Mouse (Mus musculus): ENCODE measurements around the gene Sirt1. TPM values are rescaled to one million over a fixed set of nuclear protein-coding genes. Genes with fewer than 3 reads are reported as not detected.

The Sirt1 gene
- total and polyA plus RNA-seq, 3 experiments: 11.5 to 24.7 (median 17.4) TPM

DNA sequence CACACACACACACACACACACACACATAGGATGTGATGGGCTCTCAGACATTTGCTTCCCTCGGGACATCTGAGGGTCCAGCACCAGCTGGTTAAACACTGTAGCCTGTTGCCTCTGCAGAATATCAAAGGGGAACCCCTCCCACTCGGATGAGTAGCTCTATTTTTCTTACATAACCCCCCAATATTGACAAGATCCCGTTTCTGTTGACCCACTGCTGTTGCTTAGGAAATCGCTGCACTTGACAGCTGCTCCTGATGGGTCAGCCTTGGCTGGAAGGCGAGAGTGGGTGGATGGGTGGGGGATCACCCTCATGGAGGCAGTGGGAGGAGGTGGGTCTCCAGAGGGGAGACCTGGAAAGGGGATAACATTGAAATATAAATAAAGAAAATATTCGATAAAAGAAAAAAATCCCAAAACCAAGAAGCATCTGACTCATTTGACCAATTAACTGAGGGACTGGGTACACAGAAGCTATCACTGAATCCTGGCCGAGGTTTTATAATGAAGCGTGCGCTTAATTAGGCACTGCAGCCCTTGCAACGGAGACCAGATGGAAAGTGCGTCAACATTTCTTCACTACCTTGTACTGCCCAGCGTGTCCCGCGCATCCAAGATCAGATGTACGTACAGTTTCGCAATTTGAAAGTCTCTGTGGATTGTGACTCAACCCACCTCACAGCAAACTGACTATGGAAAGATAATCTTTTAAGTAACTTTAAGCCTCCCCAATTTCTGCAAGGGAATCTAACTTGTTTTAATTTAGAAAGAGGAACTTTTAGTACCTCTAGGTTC, 28.9 kb upstream of the Sirt1 start:
- in situ Hi-C loops (cut with MboI; ENCODE audit: low pct_ligation_motif_present, low pct_unique_long_range_greater_than_20kb, low sequenced_read_pairs): no loop called here
- Histone ChIP-seq H3K9me3 (replicated peaks; ENCODE audit: low read length) (no peaks in the 10 kb centered on the region), H3K27me3 (replicated peaks) (no peaks in the 10 kb centered on the region), H3K36me3 (replicated peaks in 1 of 2; ENCODE audit: control insufficient read depth in 1 of 2, insufficient read depth in 1 of 2, low read length in 1 of 2) (no peaks in the 10 kb centered on the region), H3K27ac (ENCODE audit: insufficient read depth, low read depth) (no peak overlapping the region), H3K4me1 (ENCODE audit: control insufficient read depth in 1 of 2, insufficient read depth in 2 of 2) (peaks cover 0 to 2% of the 10 kb centered on the region in 2 experiments; a peak in 1 of 4 replicates), H3K9ac (ENCODE audit: insufficient read depth, low read depth) (no peak overlapping the region), H3K79me2 (replicated peaks; ENCODE audit: control insufficient read depth, extremely low read depth, insufficient read depth, poor library complexity, severe bottlenecking) (no peaks in the 10 kb centered on the region), H3K4me2 (ENCODE audit: insufficient read depth, low read depth, poor library complexity, severe bottlenecking) (no peak overlapping the region), H3K4me3 (replicated peaks in 1 of 3; ENCODE audit: low read depth in 2 of 3, low read length in 2 of 3, poor library complexity in 1 of 3) (no peak overlapping the region)
- dilution Hi-C loops (cut with MboI; ENCODE audit: extremely low pct_ligation_motif_present, extremely low pct_unique_long_range_greater_than_20kb, low sequenced_read_pairs): no loop called here
- TF ChIP-seq CTCF (conservative IDR thresholded peaks at IDR 0.05 in 1 of 2, IDR thresholded peaks at IDR 0.05 in 1 of 2; ENCODE audit: low read depth in 2 of 2, low read length in 2 of 2): no peak
- no peak for TF ChIP-seq NELFE (IDR thresholded peaks at IDR 0.05; ENCODE audit: low read depth, low read length)
- no peak for TF ChIP-seq USF1 (IDR thresholded peaks at IDR 0.05; ENCODE audit: low read depth, low read length)
- TF ChIP-seq CHD1 (IDR thresholded peaks at IDR 0.05; ENCODE audit: low read depth, low read length): no peak
- TF ChIP-seq ZMIZ1 (IDR thresholded peaks at IDR 0.05; ENCODE audit: low read depth, low read length): no peak
- no peak for TF ChIP-seq HCFC1 (IDR thresholded peaks at IDR 0.05; ENCODE audit: low read depth, low read length)
- TF ChIP-seq ELF1 (IDR thresholded peaks at IDR 0.05; ENCODE audit: low read depth, low read length): no peak
- TF ChIP-seq RCOR1 (conservative IDR thresholded peaks at IDR 0.05; ENCODE audit: low read depth, low read length): no peak
- TF ChIP-seq MAZ (IDR thresholded peaks at IDR 0.05; ENCODE audit: low read depth, low read length): no peak
- no peak for TF ChIP-seq JUND (conservative IDR thresholded peaks at IDR 0.05; ENCODE audit: low read depth, low read length)
- no peak for DNase-seq (ENCODE audit: extremely low read depth)

DNA sequence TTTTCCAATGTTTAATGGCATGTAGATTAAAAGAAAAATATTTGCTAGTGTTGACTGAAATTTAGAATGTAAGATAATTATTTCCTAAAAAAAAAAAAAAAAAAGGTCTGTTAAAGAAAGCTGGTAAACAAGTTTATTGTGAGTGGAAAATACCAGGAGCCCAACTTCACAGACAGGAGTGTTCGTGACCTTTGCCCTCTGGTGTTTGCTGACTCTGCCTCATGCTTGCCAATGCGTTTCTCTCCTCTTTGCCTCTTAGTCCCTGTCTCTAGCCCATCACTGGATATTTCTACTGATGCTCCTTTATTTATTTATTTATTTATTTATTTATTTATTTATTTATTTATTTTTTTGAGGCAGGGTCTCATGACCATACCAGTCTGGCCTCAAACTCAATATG, 22.1 kb upstream of the Sirt1 start:
- Histone ChIP-seq H3K36me3 (replicated peaks in 1 of 2; ENCODE audit: control insufficient read depth in 1 of 2, insufficient read depth in 1 of 2, low read length in 1 of 2) (no peaks in the 10 kb centered on the region), H3K79me2 (replicated peaks; ENCODE audit: control insufficient read depth, extremely low read depth, insufficient read depth, poor library complexity, severe bottlenecking) (no peaks in the 10 kb centered on the region), H3K27ac (ENCODE audit: insufficient read depth, low read depth) (no peak overlapping the region), H3K4me2 (ENCODE audit: insufficient read depth, low read depth, poor library complexity, severe bottlenecking) (no peak overlapping the region), H3K4me1 (ENCODE audit: control insufficient read depth in 1 of 2, insufficient read depth in 2 of 2) (peaks cover 0 to 2% of the 10 kb centered on the region in 2 experiments; a peak in 1 of 4 replicates), H3K9me3 (replicated peaks; ENCODE audit: low read length) (no peaks in the 10 kb centered on the region), H3K9ac (ENCODE audit: insufficient read depth, low read depth) (no peak overlapping the region), H3K27me3 (replicated peaks) (no peaks in the 10 kb centered on the region), H3K4me3 (replicated peaks in 1 of 3; ENCODE audit: low read depth in 2 of 3, low read length in 2 of 3, poor library complexity in 1 of 3) (no peak overlapping the region)
- no peak for TF ChIP-seq ZC3H11A (IDR thresholded peaks at IDR 0.05; ENCODE audit: low read depth, low read length)
- no peak for TF ChIP-seq EP300 (IDR thresholded peaks at IDR 0.05; ENCODE audit: low read length)
- TF ChIP-seq HCFC1 (IDR thresholded peaks at IDR 0.05; ENCODE audit: low read depth, low read length): no peak
- no peak for TF ChIP-seq TBP (conservative IDR thresholded peaks at IDR 0.05; ENCODE audit: low read depth, low read length)
- TF ChIP-seq GABPA (IDR thresholded peaks at IDR 0.05; ENCODE audit: insufficient replicate concordance, low read depth, low read length): no peak
- no peak for TF ChIP-seq RCOR1 (conservative IDR thresholded peaks at IDR 0.05; ENCODE audit: low read depth, low read length)
- no peak for TF ChIP-seq MYC (IDR thresholded peaks at IDR 0.05; ENCODE audit: low read depth, low read length)
- TF ChIP-seq MAZ (IDR thresholded peaks at IDR 0.05; ENCODE audit: low read depth, low read length): no peak
- TF ChIP-seq ZMIZ1 (IDR thresholded peaks at IDR 0.05; ENCODE audit: low read depth, low read length): no peak
- TF ChIP-seq ZKSCAN1 (IDR thresholded peaks at IDR 0.05; ENCODE audit: borderline replicate concordance, low read depth, low read length): no peak
- no peak for TF ChIP-seq POLR2A (IDR thresholded peaks at IDR 0.05; ENCODE audit: low read depth, low read length)
- dilution Hi-C loops (cut with MboI; ENCODE audit: extremely low pct_ligation_motif_present, extremely low pct_unique_long_range_greater_than_20kb, low sequenced_read_pairs): no loop called here
- in situ Hi-C loops (cut with MboI; ENCODE audit: low pct_ligation_motif_present, low pct_unique_long_range_greater_than_20kb, low sequenced_read_pairs): no loop called here
- no peak for DNase-seq (ENCODE audit: extremely low read depth)

All from CH12.LX (cell line).